Mouse (Mus musculus) right cerebral cortex, postnatal 10 days (tissue): ENCODE results near the gene Gm10553.
"Not testable (repeated sequence)": the region's sequence is repeated elsewhere in the genome, so short reads cannot be mapped to it uniquely, and the experiment has no call there.

ENCODE experiments used
- DNase-seq, 2 experiments: peaks; one replicate each; pipeline ENCODE4 v3.0.0; 2021; ENCODE audit warnings: low spot score in 2 of 2

The Gm10553 gene

GRCm38 (mm10) chr1:85099864-85100263 lies at the start of gene Gm10553:
TSS of gene Gm10553 (plus strand) at chr1:85100164.
- DNase-seq = not testable (repeated sequence)

GRCm38 (mm10) chr1:85071690-85072089 lies 28.3 kb upstream of the Gm10553 start:
- DNase-seq = not testable (repeated sequence)

- DNase-seq = not testable (repeated sequence)
Observed at GRCm38 (mm10) chr1:85073099-85073498, 26.9 kb upstream of the Gm10553 start.

- not testable (repeated sequence) for DNase-seq
Observed at GRCm38 (mm10) chr1:85084803-85085202, 15.2 kb upstream of the Gm10553 start.

- not testable (repeated sequence) for DNase-seq
Observed at GRCm38 (mm10) chr1:85086211-85086610, 13.8 kb upstream of the Gm10553 start.

- not testable (repeated sequence) for DNase-seq
Observed at GRCm38 (mm10) chr1:85092169-85092568, 7.8 kb upstream of the Gm10553 start.

GRCm38 (mm10) chr1:85093011-85093572 lies 6.9 kb upstream of the Gm10553 start:
- DNase-seq = not testable (repeated sequence)

GRCm38 (mm10) chr1:85099081-85099480 lies 883 bp upstream of the Gm10553 start:
- DNase-seq = not testable (repeated sequence)

- not testable (repeated sequence) for DNase-seq
Observed at GRCm38 (mm10) chr1:85101754-85102153, 1.8 kb downstream of the Gm10553 start.

- DNase-seq = not testable (repeated sequence)
Observed at GRCm38 (mm10) chr1:85105336-85105735, 5.4 kb downstream of the Gm10553 start.

- not testable (repeated sequence) for DNase-seq
Observed at GRCm38 (mm10) chr1:85106013-85106412, 6.0 kb downstream of the Gm10553 start.

GRCm38 (mm10) chr1:85109753-85110152 lies 9.8 kb downstream of the Gm10553 start, which contains the start of gene A530032D15Rik:
TSS of gene A530032D15Rik (minus strand) at chr1:85109853.
- DNase-seq = not testable (repeated sequence)

- not testable (repeated sequence) for DNase-seq
Observed at GRCm38 (mm10) chr1:85110876-85111275, 10.9 kb downstream of the Gm10553 start.

- peak in 1 of 2 experiments; percentile 20 for DNase-seq
Observed at GRCm38 (mm10) chr1:85111572-85111971, 11.6 kb downstream of the Gm10553 start.

GRCm38 (mm10) chr1:85112266-85112665 lies 12.3 kb downstream of the Gm10553 start:
- DNase-seq = not testable (repeated sequence)

- DNase-seq = not testable (repeated sequence)
Observed at GRCm38 (mm10) chr1:85112889-85113288, 12.9 kb downstream of the Gm10553 start.

- not testable (repeated sequence) for DNase-seq
Observed at GRCm38 (mm10) chr1:85114078-85114477, 14.1 kb downstream of the Gm10553 start.

GRCm38 (mm10) chr1:85114666-85115402 lies 14.9 kb downstream of the Gm10553 start:
- peak; percentile 33 to 45 for DNase-seq

- not testable (repeated sequence) for DNase-seq
Observed at GRCm38 (mm10) chr1:85117537-85117936, 17.6 kb downstream of the Gm10553 start.

- DNase-seq = not testable (repeated sequence)
Observed at GRCm38 (mm10) chr1:85118341-85118740, 18.4 kb downstream of the Gm10553 start.

GRCm38 (mm10) chr1:85121841-85122240 lies 21.9 kb downstream of the Gm10553 start:
- not testable (repeated sequence) for DNase-seq

GRCm38 (mm10) chr1:85133671-85134070 lies 33.7 kb downstream of the Gm10553 start:
- not testable (repeated sequence) for DNase-seq
